Mouse (Mus musculus): ENCODE results near the gene Gm20532. TPM values are rescaled to one million over a fixed set of nuclear protein-coding genes. Genes with fewer than 3 reads are reported as not detected.

Gene Gm20532
- polyA plus RNA-seq, 1 experiment from 2014 or later: not detected

DNA sequence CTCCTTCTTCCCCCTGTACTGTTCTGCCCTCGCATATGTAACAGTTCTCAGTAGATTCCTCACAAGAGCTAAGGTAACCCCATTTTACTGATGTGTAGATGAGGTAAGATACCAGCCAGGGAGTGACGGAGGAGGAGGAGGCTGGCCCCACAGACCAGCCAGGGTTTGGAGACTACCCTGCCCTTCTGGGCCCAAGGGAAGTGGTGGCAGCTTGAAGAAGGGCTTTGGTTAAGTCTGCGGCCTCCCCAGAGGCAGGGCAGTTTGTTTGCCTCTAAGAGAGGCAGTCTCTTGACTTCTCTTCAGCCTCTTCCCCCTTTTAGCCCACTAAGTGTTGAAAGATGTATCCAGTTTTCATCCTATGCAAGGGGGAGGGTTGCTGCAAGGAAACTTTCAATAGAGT lies 20.1 kb downstream of the Gm20532 start:
- Histone ChIP-seq H3K27me3 (ENCODE audit: control insufficient read depth, insufficient read depth, low read length) (peaks cover 28% of the 10 kb centered on the region), H3K9me3 (ENCODE audit: control insufficient read depth, low read length) (no peaks in the 10 kb centered on the region), H3K27ac (no peak overlapping the region), H3K9ac (no peak overlapping the region), H3K4me2 (replicated peaks) (no peak overlapping the region), H3K4me1 (replicated peaks; ENCODE audit: control insufficient read depth, insufficient read depth, low read length) (peaks cover 12% of the 10 kb centered on the region), H3K4me3 (replicated peaks; ENCODE audit: low read length) (no peak overlapping the region), H3K36me3 (replicated peaks; ENCODE audit: control insufficient read depth, insufficient read depth) (no peaks in the 10 kb centered on the region)
- 74% methylated on average over 3 of the region's 3 CpGs for WGBS
- no peak for ATAC-seq (ENCODE audit: low FRiP score)
- DNase-seq (ENCODE audit: low spot score): no peak

DNA sequence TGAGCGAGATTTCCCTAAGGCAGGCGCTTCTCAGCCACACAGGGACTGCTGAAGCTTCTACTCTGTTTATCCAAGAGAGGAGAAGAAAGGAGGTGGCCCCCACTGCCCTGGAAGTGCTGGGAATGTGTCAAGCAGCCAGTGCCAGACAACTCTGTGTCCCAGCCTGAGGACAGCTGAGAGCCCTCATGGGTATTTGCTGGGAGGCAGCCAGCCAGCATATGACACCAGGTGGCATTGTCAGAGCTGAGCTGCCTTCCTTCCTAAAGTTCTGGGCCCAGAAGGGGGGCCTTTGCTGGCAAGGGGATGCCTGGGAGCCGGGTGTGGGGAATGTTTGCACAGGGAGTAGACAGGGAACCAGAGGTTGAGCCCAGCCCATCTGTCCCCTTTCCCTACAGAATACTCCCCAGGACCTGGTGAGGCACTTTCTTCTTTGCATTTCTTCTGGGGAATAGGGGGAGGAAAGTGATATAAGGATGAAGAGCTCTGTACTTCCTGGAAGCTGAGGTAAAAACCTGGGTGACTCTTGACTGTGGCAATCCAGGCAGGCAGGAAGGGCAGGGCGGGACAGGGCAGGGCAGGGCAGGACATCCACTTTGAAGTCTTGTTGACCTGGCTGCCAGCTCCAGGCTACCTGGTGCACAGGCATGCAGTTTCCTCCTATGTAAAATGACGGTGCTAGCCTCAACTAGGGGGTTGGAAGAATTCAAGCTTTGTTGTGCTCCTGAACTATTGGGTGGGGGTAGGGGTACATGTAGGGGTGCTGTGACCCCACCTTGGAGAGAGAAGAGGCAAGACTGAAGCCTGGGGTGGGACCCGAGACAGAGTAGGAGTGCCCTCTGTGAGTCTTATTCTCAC lies 20.8 kb downstream of the Gm20532 start:
- 53% methylated on average over 6 of the region's 6 CpGs for WGBS
- Histone ChIP-seq H3K27ac (no peak overlapping the region), H3K9me3 (ENCODE audit: control insufficient read depth, low read length) (no peaks in the 10 kb centered on the region), H3K4me2 (replicated peaks) (no peak overlapping the region), H3K9ac (no peak overlapping the region), H3K27me3 (ENCODE audit: control insufficient read depth, insufficient read depth, low read length) (peaks cover 27% of the 10 kb centered on the region), H3K36me3 (replicated peaks; ENCODE audit: control insufficient read depth, insufficient read depth) (no peaks in the 10 kb centered on the region), H3K4me3 (replicated peaks; ENCODE audit: low read length) (no peak overlapping the region), H3K4me1 (replicated peaks; ENCODE audit: control insufficient read depth, insufficient read depth, low read length) (peaks cover 12% of the 10 kb centered on the region)
- no peak for ATAC-seq (ENCODE audit: low FRiP score)
- no peak for DNase-seq (ENCODE audit: low spot score)

DNA sequence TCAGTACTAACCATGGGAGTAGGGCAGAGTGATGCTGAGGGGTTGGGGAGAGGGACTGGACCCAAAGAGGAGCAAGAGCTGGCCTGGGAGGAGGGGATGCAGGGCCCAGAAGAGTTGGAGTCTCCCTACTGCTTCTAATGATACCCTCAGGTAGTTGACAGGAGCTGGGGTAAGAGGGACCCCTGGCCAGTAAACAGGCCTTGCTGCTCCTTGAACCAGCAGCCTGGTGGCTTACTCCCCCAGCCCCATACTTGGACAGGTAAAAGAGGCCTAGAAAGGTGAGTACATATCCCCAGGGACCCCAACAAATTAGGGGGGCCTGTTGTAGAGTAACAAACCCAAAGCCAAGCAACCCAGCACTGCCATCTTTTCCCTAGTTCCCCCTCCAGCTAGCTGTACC lies 22.3 kb downstream of the Gm20532 start:
- DNase-seq (ENCODE audit: low spot score) (no peak), ATAC-seq (ENCODE audit: low FRiP score) (no peak)
- Histone ChIP-seq H3K4me1 (replicated peaks; ENCODE audit: control insufficient read depth, insufficient read depth, low read length) (peaks cover 12% of the 10 kb centered on the region), H3K36me3 (replicated peaks; ENCODE audit: control insufficient read depth, insufficient read depth) (no peaks in the 10 kb centered on the region), H3K27me3 (ENCODE audit: control insufficient read depth, insufficient read depth, low read length) (peaks cover 12% of the 10 kb centered on the region), H3K9ac (no peak overlapping the region), H3K27ac (no peak overlapping the region), H3K4me2 (replicated peaks) (no peak overlapping the region), H3K4me3 (replicated peaks; ENCODE audit: low read length) (no peak overlapping the region), H3K9me3 (ENCODE audit: control insufficient read depth, low read length) (no peaks in the 10 kb centered on the region)

- H3K27ac ChIP-seq: no peak overlapping the region
- no peaks in the 10 kb centered on the region for H3K36me3 ChIP-seq (replicated peaks; ENCODE audit: control insufficient read depth, insufficient read depth)
- H3K27me3 ChIP-seq (ENCODE audit: control insufficient read depth, insufficient read depth, low read length): peaks cover 7% of the 10 kb centered on the region
- DNase-seq (ENCODE audit: low spot score) (no peak), ATAC-seq (ENCODE audit: low FRiP score) (no peak)
- no peak overlapping the region for H3K4me2 ChIP-seq (replicated peaks)
- no peaks in the 10 kb centered on the region for H3K9me3 ChIP-seq (ENCODE audit: control insufficient read depth, low read length)
- H3K4me3 ChIP-seq (replicated peaks; ENCODE audit: low read length): no peak overlapping the region
- H3K4me1 ChIP-seq (replicated peaks; ENCODE audit: control insufficient read depth, insufficient read depth, low read length): peaks cover 9% of the 10 kb centered on the region; the same call in 1 of the 2 replicates
- H3K9ac ChIP-seq: no peak overlapping the region
Observed at GRCm38 (mm10) chr2:26609261-26609661, 22.8 kb downstream of the Gm20532 start.

DNA sequence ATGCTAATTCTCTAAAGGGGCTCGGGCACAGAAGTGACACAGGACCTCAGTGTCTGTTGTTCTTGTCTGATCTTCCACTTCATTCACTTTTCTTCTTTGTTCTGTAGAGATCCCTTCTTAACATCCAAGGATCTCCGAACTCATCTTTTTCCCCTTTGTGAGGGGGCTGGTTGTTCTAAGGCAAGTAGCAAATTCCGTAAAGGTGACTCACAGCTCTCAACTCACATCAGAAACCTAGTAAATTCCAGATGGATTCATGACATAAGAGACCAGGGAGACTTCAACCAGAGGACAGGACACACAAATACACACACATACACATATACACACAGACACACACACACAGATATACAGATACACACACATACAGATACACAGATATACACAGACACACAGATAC lies 24.1 kb downstream of the Gm20532 start:
- no peak overlapping the region for H3K9ac ChIP-seq
- H3K9me3 ChIP-seq (ENCODE audit: control insufficient read depth, low read length): no peaks in the 10 kb centered on the region
- ATAC-seq (ENCODE audit: low FRiP score): no peak
- no peaks in the 10 kb centered on the region; the same call in 1 of the 2 replicates for H3K27me3 ChIP-seq (ENCODE audit: control insufficient read depth, insufficient read depth, low read length)
- H3K27ac ChIP-seq: no peak overlapping the region
- H3K4me3 ChIP-seq (replicated peaks; ENCODE audit: low read length): no peak overlapping the region
- DNase-seq (ENCODE audit: low spot score): no peak
- no peak overlapping the region for H3K4me2 ChIP-seq (replicated peaks)
- H3K4me1 ChIP-seq (replicated peaks; ENCODE audit: control insufficient read depth, insufficient read depth, low read length): 0 out of 2 replicates have a peak, but pooled peaks cover 5% of the 10 kb centered on the region
- no peaks in the 10 kb centered on the region for H3K36me3 ChIP-seq (replicated peaks; ENCODE audit: control insufficient read depth, insufficient read depth)
- 76% methylated on average over 3 of the region's 3 CpGs for WGBS

GRCm38 (mm10) chr2:26611054-26611453 lies 24.6 kb downstream of the Gm20532 start:
- no peak for DNase-seq (ENCODE audit: low spot score)
- H3K4me1 ChIP-seq (replicated peaks; ENCODE audit: control insufficient read depth, insufficient read depth, low read length): 0 out of 2 replicates have a peak, but pooled peaks cover 5% of the 10 kb centered on the region
- ATAC-seq (ENCODE audit: low FRiP score): no peak
- H3K9ac ChIP-seq: no peak overlapping the region
- no peaks in the 10 kb centered on the region for H3K36me3 ChIP-seq (replicated peaks; ENCODE audit: control insufficient read depth, insufficient read depth)
- no peak overlapping the region for H3K4me2 ChIP-seq (replicated peaks)
- H3K27me3 ChIP-seq (ENCODE audit: control insufficient read depth, insufficient read depth, low read length): no peaks in the 10 kb centered on the region; the same call in 1 of the 2 replicates
- H3K27ac ChIP-seq: no peak overlapping the region
- H3K9me3 ChIP-seq (ENCODE audit: control insufficient read depth, low read length): no peaks in the 10 kb centered on the region
- H3K4me3 ChIP-seq (replicated peaks; ENCODE audit: low read length): no peak overlapping the region

- Histone ChIP-seq H3K27me3 (ENCODE audit: control insufficient read depth, insufficient read depth, low read length) (no peaks in the 10 kb centered on the region), H3K27ac (no peak overlapping the region), H3K4me2 (replicated peaks) (no peak overlapping the region), H3K9ac (no peak overlapping the region), H3K9me3 (ENCODE audit: control insufficient read depth, low read length) (no peaks in the 10 kb centered on the region), H3K36me3 (replicated peaks; ENCODE audit: control insufficient read depth, insufficient read depth) (no peaks in the 10 kb centered on the region), H3K4me3 (replicated peaks; ENCODE audit: low read length) (no peak overlapping the region), H3K4me1 (replicated peaks; ENCODE audit: control insufficient read depth, insufficient read depth, low read length) (0 out of 2 replicates have a peak, but pooled peaks cover 4% of the 10 kb centered on the region)
- DNase-seq (ENCODE audit: low spot score): no peak
- no peak for ATAC-seq (ENCODE audit: low FRiP score)
Observed at GRCm38 (mm10) chr2:26611896-26612295, 25.5 kb downstream of the Gm20532 start.

DNA sequence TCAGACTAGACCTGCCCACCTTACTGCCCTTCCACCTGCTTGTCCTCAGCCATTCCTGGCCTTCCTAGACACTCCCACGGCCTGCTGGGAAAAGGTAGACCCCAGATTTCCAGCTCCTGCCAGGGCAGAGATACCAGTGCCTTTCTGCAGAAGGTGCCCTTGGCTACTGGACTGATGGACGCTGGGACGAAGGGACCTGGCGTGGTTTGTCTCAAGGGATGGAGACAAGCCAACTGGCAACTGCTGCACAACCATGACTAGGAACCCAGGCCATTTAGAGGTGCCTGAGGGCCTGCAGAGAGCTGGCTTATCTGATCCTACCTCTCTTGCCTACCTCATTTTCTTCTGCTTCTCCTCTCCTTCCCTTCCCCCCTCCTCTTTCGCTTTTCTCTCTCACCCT lies 28.5 kb downstream of the Gm20532 start:
- Histone ChIP-seq H3K27me3 (ENCODE audit: control insufficient read depth, insufficient read depth, low read length) (no peaks in the 10 kb centered on the region), H3K4me3 (replicated peaks; ENCODE audit: low read length) (no peak overlapping the region), H3K27ac (no peak overlapping the region), H3K9me3 (ENCODE audit: control insufficient read depth, low read length) (no peaks in the 10 kb centered on the region), H3K4me2 (replicated peaks) (no peak overlapping the region), H3K36me3 (replicated peaks; ENCODE audit: control insufficient read depth, insufficient read depth) (no peaks in the 10 kb centered on the region), H3K4me1 (replicated peaks; ENCODE audit: control insufficient read depth, insufficient read depth, low read length) (no peaks in the 10 kb centered on the region), H3K9ac (no peak overlapping the region)
- ATAC-seq (ENCODE audit: low FRiP score) (no peak), DNase-seq (ENCODE audit: low spot score) (no peak)
- WGBS: 80% methylated on average over 5 of the region's 5 CpGs

DNA sequence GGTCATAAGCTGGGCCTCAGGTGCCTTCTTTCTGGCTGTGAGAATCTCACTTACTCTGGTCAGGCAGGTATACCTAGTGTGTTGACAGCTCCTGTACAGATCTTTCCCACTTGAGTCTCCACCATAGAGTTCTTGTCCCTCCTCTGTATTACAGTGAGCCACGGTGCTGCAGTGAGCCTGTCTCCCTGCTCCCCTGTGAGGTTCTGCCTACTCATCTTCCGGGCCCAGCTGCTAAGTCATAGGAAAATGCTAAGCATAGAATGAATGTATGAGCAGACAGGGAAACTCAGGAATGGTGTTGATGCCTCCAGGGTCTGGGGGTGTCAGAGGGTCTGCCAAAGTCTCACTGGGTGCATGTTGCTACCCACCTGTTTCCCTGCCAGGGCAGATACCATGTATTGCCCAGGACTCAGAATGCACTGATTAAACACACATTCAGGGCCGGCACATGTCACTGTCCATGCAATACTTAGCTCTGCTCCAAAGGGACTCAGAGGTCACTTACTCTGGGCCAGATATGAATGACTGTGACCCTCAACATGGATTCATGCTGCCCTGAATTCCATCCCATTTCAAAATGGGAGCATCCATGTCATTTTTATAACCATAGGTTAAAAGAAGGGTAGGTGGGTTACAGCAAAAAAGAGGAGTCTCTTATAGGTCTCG lies 29.2 kb downstream of the Gm20532 start:
- no peaks in the 10 kb centered on the region for H3K27me3 ChIP-seq (ENCODE audit: control insufficient read depth, insufficient read depth, low read length)
- H3K36me3 ChIP-seq (replicated peaks; ENCODE audit: control insufficient read depth, insufficient read depth): no peaks in the 10 kb centered on the region
- no peak overlapping the region for H3K4me3 ChIP-seq (replicated peaks; ENCODE audit: low read length)
- no peak overlapping the region for H3K27ac ChIP-seq
- H3K9ac ChIP-seq: no peak overlapping the region
- no peaks in the 10 kb centered on the region for H3K4me1 ChIP-seq (replicated peaks; ENCODE audit: control insufficient read depth, insufficient read depth, low read length)
- no peak for DNase-seq (ENCODE audit: low spot score)
- H3K9me3 ChIP-seq (ENCODE audit: control insufficient read depth, low read length): no peaks in the 10 kb centered on the region
- WGBS: 82% methylated on average over 4 of the region's 4 CpGs
- no peak for ATAC-seq (ENCODE audit: low FRiP score)
- H3K4me2 ChIP-seq (replicated peaks): no peak overlapping the region

Data from hindbrain, embryonic 14.5 days (tissue).